Mouse (Mus musculus) bone marrow macrophage, adult 2 months (primary cell): ENCODE measurements around the gene Tmtc2. TPM values are rescaled to one million over a fixed set of nuclear protein-coding genes. Genes with fewer than 3 reads are reported as not detected.

Source experiments
- H3K27ac ChIP-seq: 2 replicates; pipeline ENCODE4 v1.5.1; 2012; ENCODE audit warnings: low read depth, low read length; ENCODE audit not compliant: insufficient read depth
- H3K4me1 ChIP-seq: 2 replicates; pipeline ENCODE4 v1.6.1; 2012; ENCODE audit warnings: low read length; ENCODE audit not compliant: control insufficient read depth, insufficient read depth
- H3K4me3 ChIP-seq: 2 replicates; pipeline ENCODE4 v1.5.1; 2012; ENCODE audit warnings: mild to moderate bottlenecking, low read length, moderate library complexity; ENCODE audit not compliant: insufficient read depth
- CTCF ChIP-seq: IDR thresholded peaks from 2 replicates; pipeline ENCODE4 v1.5.1; 2012; ENCODE audit warnings: low read depth, mild to moderate bottlenecking, low read length, moderate library complexity
- POLR2A ChIP-seq: IDR thresholded peaks from 2 replicates; pipeline ENCODE4 v1.6.1; 2012; ENCODE audit warnings: mild to moderate bottlenecking, low read depth, low read length, borderline replicate concordance
- polyA plus RNA-seq: library from polyadenylated mRNA; stranded (reverse); fragments of >200 nt; gene quantifications from 2 replicates; pipeline ENCODE4 v1.2.4, GENCODE M21; 2012; ENCODE audit not compliant: missing spikeins, insufficient read depth, insufficient read length

The Tmtc2 gene
- polyA plus RNA-seq, 1 experiment: 1.3 TPM

- TF ChIP-seq CTCF (no peak), POLR2A (no peak)
- Histone ChIP-seq H3K4me3 (no peak overlapping the region), H3K4me1 (no peaks in the 10 kb centered on the region), H3K27ac (no peak overlapping the region)
Observed at GRCm38 (mm10) chr10:105531080-105531894, 43.0 kb downstream of the Tmtc2 start.

GRCm38 (mm10) chr10:105523405-105524088 lies 50.7 kb downstream of the Tmtc2 start:
- Histone ChIP-seq H3K27ac (no peak overlapping the region), H3K4me1 (no peaks in the 10 kb centered on the region), H3K4me3 (no peak overlapping the region)
- TF ChIP-seq POLR2A (no peak), CTCF (no peak)

GRCm38 (mm10) chr10:105522431-105522830 lies 51.8 kb downstream of the Tmtc2 start:
- H3K4me1 ChIP-seq: no peaks in the 10 kb centered on the region
- H3K27ac ChIP-seq: no peak overlapping the region
- no peak for TF ChIP-seq CTCF
- no peak for TF ChIP-seq POLR2A
- H3K4me3 ChIP-seq: no peak overlapping the region

GRCm38 (mm10) chr10:105519154-105519806 lies 55.0 kb downstream of the Tmtc2 start:
- Histone ChIP-seq H3K27ac (no peak overlapping the region), H3K4me3 (no peak overlapping the region), H3K4me1 (no peaks in the 10 kb centered on the region)
- TF ChIP-seq POLR2A (no peak), CTCF (no peak)

- Histone ChIP-seq H3K4me1 (no peaks in the 10 kb centered on the region), H3K4me3 (no peak overlapping the region), H3K27ac (no peak overlapping the region)
- no peak for TF ChIP-seq POLR2A
- no peak for TF ChIP-seq CTCF
Observed at GRCm38 (mm10) chr10:105518144-105518543, 56.1 kb downstream of the Tmtc2 start.

GRCm38 (mm10) chr10:105513777-105514322 lies 60.4 kb downstream of the Tmtc2 start:
- H3K4me3 ChIP-seq: no peak overlapping the region
- H3K27ac ChIP-seq: no peak overlapping the region
- H3K4me1 ChIP-seq: peaks cover 3% of the 10 kb centered on the region; the same call in 1 of the 2 replicates
- TF ChIP-seq POLR2A (no peak), CTCF (no peak)

- Histone ChIP-seq H3K4me1 (peaks cover 8% of the 10 kb centered on the region), H3K27ac (no peak overlapping the region), H3K4me3 (no peak overlapping the region)
- no peak for TF ChIP-seq POLR2A
Observed at GRCm38 (mm10) chr10:105509896-105510272, 64.4 kb downstream of the Tmtc2 start.

- no peak overlapping the region for H3K4me3 ChIP-seq
- no peak for TF ChIP-seq POLR2A
- TF ChIP-seq CTCF: no peak
- H3K4me1 ChIP-seq: peaks cover 8% of the 10 kb centered on the region
- H3K27ac ChIP-seq: no peak overlapping the region
Observed at GRCm38 (mm10) chr10:105509146-105509895, 64.9 kb downstream of the Tmtc2 start.

- TF ChIP-seq CTCF (no peak), POLR2A (no peak)
- Histone ChIP-seq H3K4me1 (peaks cover 8% of the 10 kb centered on the region), H3K4me3 (no peak overlapping the region), H3K27ac (peak overlapping the region; percentile 48)
Observed at GRCm38 (mm10) chr10:105507982-105508786, 66.1 kb downstream of the Tmtc2 start.
